Mouse (Mus musculus) small intestine, adult 2 months (tissue): ENCODE measurements around the gene D16Ertd472e. TPM values are rescaled to one million over a fixed set of nuclear protein-coding genes. Genes with fewer than 3 reads are reported as not detected.

Experiments
- H3K27ac ChIP-seq: fragments of 200-500 bp; 2 replicates; pipeline ENCODE4 v1.5.1; 2012; ENCODE audit warnings: low read depth, low read length, control low read depth, inconsistent platforms; ENCODE audit not compliant: insufficient read depth
- H3K27me3 ChIP-seq: fragments of 200-500 bp; 2 replicates; pipeline ENCODE4 v1.6.1; 2012; ENCODE audit warnings: mild to moderate bottlenecking, moderate library complexity, low read length, inconsistent platforms; ENCODE audit not compliant: control insufficient read depth, insufficient read depth
- H3K36me3 ChIP-seq: fragments of 200-500 bp; 2 replicates; pipeline ENCODE4 v1.6.1; 2012; ENCODE audit warnings: mild to moderate bottlenecking, low read length, control low read depth, inconsistent platforms; ENCODE audit not compliant: control insufficient read depth, insufficient read depth
- H3K4me1 ChIP-seq: fragments of 200-500 bp; 2 replicates; pipeline ENCODE4 v1.6.1; 2012; ENCODE audit warnings: low read length, inconsistent platforms, mixed read lengths; ENCODE audit not compliant: control insufficient read depth, insufficient read depth, insufficient read length
- H3K4me3 ChIP-seq: fragments of 200-500 bp; 2 replicates; pipeline ENCODE4 v1.5.1; 2012; ENCODE audit warnings: low read depth, mild to moderate bottlenecking, control low read depth, inconsistent platforms, low read length, moderate library complexity
- CTCF ChIP-seq: fragments of 200-500 bp; IDR thresholded peaks from 2 replicates; pipeline ENCODE4 v1.5.1; 2012; ENCODE audit warnings: low read depth, mild to moderate bottlenecking, control low read depth, inconsistent platforms, low read length, moderate library complexity, mixed read lengths; ENCODE audit not compliant: insufficient replicate concordance, insufficient read length; ENCODE audit errors: extremely low read depth
- POLR2A ChIP-seq: fragments of 200-500 bp; IDR thresholded peaks from 2 replicates; pipeline ENCODE4 v1.6.1; 2012; ENCODE audit warnings: low read depth, mild to moderate bottlenecking, control low read depth, inconsistent platforms, low read length, moderate library complexity
- WGBS: fragments of 180-500 bp; shearing (Covaris S2); methylation state at CpG from one replicate; pipeline ENCODE4 v1.1.7; 2018; 5-methylcytosine and 5-hydroxymethylcytosine counted together
- polyA plus RNA-seq: library from polyadenylated mRNA; depleted of rRNA; stranded (reverse); fragments of >200 nt; gene quantifications from 2 replicates; pipeline ENCODE4 v1.2.3, GENCODE M21; 2012

The D16Ertd472e gene
- polyA plus RNA-seq, 1 experiment = 2.3 TPM

- peak overlapping the region; percentile 47 for H3K27ac ChIP-seq
- 0 out of 2 replicates have a peak, but pooled peaks cover 2% of the 10 kb centered on the region for H3K36me3 ChIP-seq
- H3K27me3 ChIP-seq = no peaks in the 10 kb centered on the region
- 86% methylated on average over 13 of the region's 13 CpGs for WGBS
- no peak overlapping the region for H3K4me3 ChIP-seq
- TF ChIP-seq CTCF (no peak), POLR2A (no peak)
- H3K4me1 ChIP-seq = 0 out of 2 replicates have a peak, but pooled peaks cover 3% of the 10 kb centered on the region
These were observed 12.2 kb downstream of the D16Ertd472e start for GRCm38 (mm10) chr16:78564110-78564821.

- H3K4me3 ChIP-seq = no peak overlapping the region
These were observed 13.2 kb downstream of the D16Ertd472e start for GRCm38 (mm10) chr16:78563093-78563971.

GRCm38 (mm10) chr16:78560627-78561026 lies 15.9 kb downstream of the D16Ertd472e start:
- H3K4me3 ChIP-seq = no peak overlapping the region
- H3K4me1 ChIP-seq = 0 out of 2 replicates have a peak, but pooled peaks cover 3% of the 10 kb centered on the region
- H3K36me3 ChIP-seq = 0 out of 2 replicates have a peak, but pooled peaks cover 2% of the 10 kb centered on the region
- no peak for TF ChIP-seq POLR2A
- no peak for TF ChIP-seq CTCF
- no peak overlapping the region for H3K27ac ChIP-seq
- 81% methylated on average over 5 of the region's 5 CpGs for WGBS
- H3K27me3 ChIP-seq = no peaks in the 10 kb centered on the region

More at GRCm38 (mm10) chr16:78563093-78563971, 13.2 kb downstream of the D16Ertd472e start:
- 72% methylated on average over 15 of the region's 15 CpGs for WGBS
- Histone ChIP-seq H3K27me3 (no peaks in the 10 kb centered on the region), H3K27ac (peak overlapping the region; percentile 47), H3K4me1 (0 out of 2 replicates have a peak, but pooled peaks cover 3% of the 10 kb centered on the region), H3K36me3 (0 out of 2 replicates have a peak, but pooled peaks cover 2% of the 10 kb centered on the region)
- TF ChIP-seq CTCF = no peak

GRCm38 (mm10) chr16:78560063-78560462 lies 16.4 kb downstream of the D16Ertd472e start:
- H3K4me3 ChIP-seq = peak overlapping the region; percentile 39; the same call in 1 of the 2 replicates
- TF ChIP-seq POLR2A (no peak), CTCF (no peak)
- peak overlapping the region; percentile 67 for H3K27ac ChIP-seq
- 0 out of 2 replicates have a peak, but pooled peaks cover 3% of the 10 kb centered on the region for H3K4me1 ChIP-seq
- H3K27me3 ChIP-seq = no peaks in the 10 kb centered on the region
- 0 out of 2 replicates have a peak, but pooled peaks cover 2% of the 10 kb centered on the region for H3K36me3 ChIP-seq
- 83% methylated on average over 15 of the region's 15 CpGs for WGBS

- Histone ChIP-seq H3K27me3 (no peaks in the 10 kb centered on the region), H3K36me3 (0 out of 2 replicates have a peak, but pooled peaks cover 2% of the 10 kb centered on the region), H3K4me3 (no peak overlapping the region), H3K27ac (no peak overlapping the region), H3K4me1 (0 out of 2 replicates have a peak, but pooled peaks cover 3% of the 10 kb centered on the region)
- no peak for TF ChIP-seq POLR2A
- TF ChIP-seq CTCF = no peak
- 81% methylated on average over 4 of the region's 4 CpGs for WGBS
These were observed 18.9 kb downstream of the D16Ertd472e start for GRCm38 (mm10) chr16:78557573-78557972.

GRCm38 (mm10) chr16:78554911-78555648 lies 21.4 kb downstream of the D16Ertd472e start:
- 90% methylated on average over 10 of the region's 10 CpGs for WGBS
- Histone ChIP-seq H3K4me3 (no peak overlapping the region), H3K27me3 (no peaks in the 10 kb centered on the region), H3K36me3 (no peaks in the 10 kb centered on the region), H3K27ac (no peak overlapping the region), H3K4me1 (0 out of 2 replicates have a peak, but pooled peaks cover under 1% of the 10 kb centered on the region)
- TF ChIP-seq POLR2A (no peak), CTCF (no peak)
